Mouse (Mus musculus) neural tube, embryonic 11.5 days (tissue): ENCODE data around the gene Defa31. TPM values are rescaled to one million over a fixed set of nuclear protein-coding genes. Genes with fewer than 3 reads are reported as not detected.
"Not testable (repeated sequence)": the region's sequence is repeated elsewhere in the genome, so short reads cannot be mapped to it uniquely, and the experiment has no call there.

Experiments
- ATAC-seq: fragments of 200-750 bp; cut with Nextera tagmentation; 2 replicates; pipeline ENCODE4 v1.8.0; 2017; ENCODE audit warnings: moderate number of reproducible peaks, mild to moderate bottlenecking, moderate TSS enrichment, moderate library complexity; ENCODE audit not compliant: insufficient read depth, low FRiP score, low TSS enrichment
- DNase-seq: peaks from one replicate; pipeline ENCODE4 v3.0.0-alpha.2; 2015; ENCODE audit warnings: low spot score
- H3K27ac ChIP-seq: fragments of 300-500 bp; sonication (generic); 2 replicates; pipeline ENCODE4 v1.5.1; 2014; ENCODE audit warnings: low read depth, mild to moderate bottlenecking, low read length
- H3K27me3 ChIP-seq: fragments of 300-500 bp; sonication (generic); 2 replicates; pipeline ENCODE4 v1.6.1; 2014; ENCODE audit warnings: mild to moderate bottlenecking, low read length, mixed read lengths; ENCODE audit not compliant: control insufficient read depth, insufficient read depth
- H3K36me3 ChIP-seq: fragments of 300-500 bp; sonication (generic); 2 replicates; pipeline ENCODE4 v1.6.1; 2014; ENCODE audit warnings: mild to moderate bottlenecking, low read length, moderate library complexity, mixed read lengths; ENCODE audit not compliant: control insufficient read depth, insufficient read depth
- H3K4me1 ChIP-seq: fragments of 300-500 bp; sonication (generic); 2 replicates; pipeline ENCODE4 v1.6.1; 2014; ENCODE audit warnings: low read length, mixed read lengths; ENCODE audit not compliant: control insufficient read depth, insufficient read depth
- H3K4me2 ChIP-seq: fragments of 300-500 bp; sonication (generic); 2 replicates; pipeline ENCODE4 v1.6.1; 2014; ENCODE audit warnings: low read depth, mild to moderate bottlenecking, moderate library complexity
- H3K4me3 ChIP-seq: fragments of 300-500 bp; sonication (generic); 2 replicates; pipeline ENCODE4 v1.5.1; 2014; ENCODE audit warnings: low read depth, low read length
- H3K9ac ChIP-seq: fragments of 300-500 bp; sonication (generic); 2 replicates; pipeline ENCODE4 v1.6.1; 2014; ENCODE audit warnings: mild to moderate bottlenecking, low read length
- H3K9me3 ChIP-seq: fragments of 300-500 bp; sonication (generic); 2 replicates; pipeline ENCODE4 v1.6.1; 2016; ENCODE audit warnings: low read length; ENCODE audit not compliant: control insufficient read depth
- whole genome bisulfite sequencing: fragments of 180-500 bp; shearing (Covaris S2); extraction: QIAGEN DNeasy Blood & Tissue Kit; methylation state at CpG from one replicate; pipeline ENCODE4 v1.1.7; 2014; 5-methylcytosine and 5-hydroxymethylcytosine counted together
- polyA plus RNA-seq: library from polyadenylated mRNA; unstranded; fragments of >200 nt; fragmentation: Nextera tagmentation; extraction: Ambion mirVana; gene quantifications from 2 replicates; pipeline ENCODE4 v1.2.1, GENCODE M21; 2014

The Defa31 gene
- not detected in 2 replicates for polyA plus RNA-seq

DNA sequence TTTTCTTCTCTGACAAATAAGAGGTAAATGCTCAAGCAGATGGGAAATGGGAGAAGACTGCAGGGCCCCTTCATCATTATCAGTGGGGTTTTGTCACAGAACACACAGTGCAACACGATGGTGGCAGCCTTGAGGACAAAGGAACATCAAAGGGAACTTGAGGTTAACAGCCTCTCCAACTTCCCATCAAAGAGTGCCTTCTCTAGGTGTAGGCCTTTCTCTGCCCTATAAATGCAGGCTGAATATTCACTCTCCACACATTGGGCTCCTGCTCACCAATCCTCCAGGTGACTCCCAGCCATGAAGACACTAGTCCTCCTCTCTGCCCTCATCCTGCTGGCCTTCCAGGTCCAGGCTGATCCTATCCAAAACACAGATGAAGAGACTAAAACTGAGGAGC, at the start of gene Defa31:
TSS of gene Defa31 (plus strand) at position 301 of the 400 bp plus-strand sequence.
- H3K4me1 ChIP-seq, H3K36me3 ChIP-seq, H3K9me3 ChIP-seq, H3K27ac ChIP-seq, DNase-seq, H3K9ac ChIP-seq, H3K27me3 ChIP-seq, H3K4me3 ChIP-seq, H3K4me2 ChIP-seq, ATAC-seq: not testable (repeated sequence)
- WGBS, result no CpG with 5 or more reads among the region's 1 CpGs

DNA sequence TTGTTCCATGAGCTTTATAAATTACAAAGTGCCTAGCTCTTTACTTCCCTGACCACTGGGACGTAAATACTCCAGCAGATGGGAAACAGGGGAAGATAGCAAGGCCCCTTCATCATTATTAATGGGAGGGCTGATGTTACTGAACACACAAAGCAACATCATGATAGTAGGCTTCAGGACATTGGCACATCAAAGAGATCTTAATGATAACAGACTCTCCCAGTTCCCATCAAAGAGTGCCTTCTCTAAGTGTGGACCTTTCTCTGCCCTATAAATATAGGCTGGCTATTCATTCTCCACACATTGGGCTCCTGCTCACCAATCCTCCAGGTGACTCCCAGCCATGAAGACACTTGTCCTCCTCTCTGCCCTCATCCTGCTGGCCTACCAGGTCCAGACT, 29.4 kb upstream of the Defa31 start, which contains the start of gene Defa22:
TSS of gene Defa22 (plus strand) at position 301 of the 400 bp plus-strand sequence.
- ATAC-seq, H3K27ac ChIP-seq, H3K4me1 ChIP-seq: not testable (repeated sequence)

DNA sequence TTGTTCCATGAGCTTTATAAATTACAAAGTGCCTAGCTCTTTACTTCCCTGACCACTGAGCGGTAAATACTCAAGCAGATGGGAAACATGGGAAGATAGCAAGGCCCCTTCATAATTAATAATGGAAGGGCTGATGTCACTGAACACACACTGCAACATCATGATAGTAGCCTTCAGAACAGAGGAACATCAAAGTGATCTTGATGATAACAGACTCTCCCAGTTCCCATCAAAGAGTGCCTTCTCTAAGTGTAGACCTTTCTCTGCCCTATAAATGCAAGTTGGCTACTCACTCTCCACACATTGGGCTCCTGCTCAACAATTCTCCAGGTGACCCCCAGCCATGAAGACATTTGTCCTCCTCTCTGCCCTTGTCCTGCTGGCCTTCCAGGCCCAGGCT, 9.8 kb downstream of the Defa31 start, which contains the start of gene Gm15293:
TSS of gene Gm15293 (plus strand) at position 301 of the 400 bp plus-strand sequence.
- not testable (repeated sequence) for H3K27me3 ChIP-seq, H3K4me3 ChIP-seq, H3K27ac ChIP-seq, DNase-seq, H3K9me3 ChIP-seq, H3K9ac ChIP-seq, H3K36me3 ChIP-seq, H3K4me1 ChIP-seq, ATAC-seq, H3K4me2 ChIP-seq
- WGBS, result no CpG with 5 or more reads among the region's 1 CpGs

More for the DNA sequence above, 29.4 kb upstream of the Defa31 start, which contains the start of gene Defa22:
- H3K27me3 ChIP-seq, H3K4me3 ChIP-seq, H3K9me3 ChIP-seq, H3K9ac ChIP-seq, H3K4me2 ChIP-seq, H3K36me3 ChIP-seq, DNase-seq: not testable (repeated sequence)
- WGBS, result no CpG with 5 or more reads among the region's 1 CpGs

Other genes starting within 250 kb of the Defa31 start
- gene AY761185, start 246.9 kb upstream of the Defa31 start, polyA plus RNA-seq, result not detected in 2 replicates
- gene Defa21, start 166.1 kb upstream of the Defa31 start, polyA plus RNA-seq, result not detected in 2 replicates
- not detected in 2 replicates for gene Defa23, start 136.6 kb upstream of the Defa31 start, polyA plus RNA-seq
- not detected in 2 replicates for gene Defa35, start 126.6 kb upstream of the Defa31 start, polyA plus RNA-seq
- not detected in 2 replicates for gene Defa25, start 107.2 kb upstream of the Defa31 start, polyA plus RNA-seq
- not detected in 2 replicates for gene Gm14851, start 95.6 kb upstream of the Defa31 start, polyA plus RNA-seq
- gene Defa30, start 57.0 kb upstream of the Defa31 start, polyA plus RNA-seq, result not detected in 2 replicates
- not detected in 2 replicates for gene Defa22, start 29.3 kb upstream of the Defa31 start, polyA plus RNA-seq
- gene Gm15293, start 9.9 kb downstream of the Defa31 start, polyA plus RNA-seq, result not detected in 2 replicates
- not detected in 2 replicates for gene Gm15292, start 58.1 kb downstream of the Defa31 start, polyA plus RNA-seq
- gene Defa27, start 123.9 kb downstream of the Defa31 start, polyA plus RNA-seq, result not detected in 2 replicates
- not detected in 2 replicates for gene Defa29, start 135.4 kb downstream of the Defa31 start, polyA plus RNA-seq
- gene Defa2, start 186.9 kb downstream of the Defa31 start, polyA plus RNA-seq, result not detected in 2 replicates
- gene Defa33, start 200.2 kb downstream of the Defa31 start, polyA plus RNA-seq, result not detected in 2 replicates
- gene Defa36, start 235.8 kb downstream of the Defa31 start, polyA plus RNA-seq, result not detected in 2 replicates